Mouse (Mus musculus): ENCODE data around the gene Gabbr2. TPM values are rescaled to one million over a fixed set of nuclear protein-coding genes. Genes with fewer than 3 reads are reported as not detected.

Gene Gabbr2
- polyA plus RNA-seq, 1 experiment from 2014 or later: 16.4 TPM

DNA sequence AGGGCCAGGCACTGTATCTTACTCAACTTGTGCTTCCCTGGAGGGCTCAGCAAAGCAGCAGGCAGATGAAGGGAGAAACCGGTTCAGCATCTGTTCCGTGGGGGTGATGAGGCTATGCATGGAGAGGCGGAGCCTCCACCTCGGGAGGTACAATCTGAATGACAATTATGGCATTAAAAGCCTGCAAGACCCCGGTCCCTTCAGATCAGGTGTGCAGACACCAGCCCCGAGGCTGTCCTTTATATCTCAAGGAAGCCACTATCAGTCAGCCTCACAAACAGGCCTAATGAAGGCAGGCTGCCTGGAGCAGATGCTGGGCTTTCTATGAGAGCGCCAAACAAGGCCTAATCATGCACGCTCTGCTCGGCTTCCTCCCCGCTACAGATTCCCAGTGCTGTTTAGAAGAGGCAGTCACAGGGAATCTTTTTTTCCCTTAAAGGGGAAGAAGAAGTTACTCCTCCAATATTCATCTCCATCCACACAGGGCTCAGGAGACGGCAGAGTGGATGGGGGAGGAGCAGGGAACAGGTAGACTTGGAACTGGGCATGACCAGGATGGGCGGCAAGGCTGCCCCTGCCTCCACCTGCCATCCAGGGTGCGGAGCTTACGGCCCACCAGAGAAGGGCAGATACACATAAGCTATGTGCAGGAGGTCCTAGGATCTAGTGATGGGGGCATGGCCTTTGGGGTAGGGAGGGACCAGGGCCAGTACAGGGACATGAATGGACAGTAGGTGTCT, 244.5 kb downstream of the Gabbr2 start:
- no peak overlapping the region for H3K4me2 ChIP-seq (ENCODE audit: low read depth, low read length)
- no peaks in the 10 kb centered on the region for H3K36me3 ChIP-seq (ENCODE audit: control insufficient read depth, insufficient read depth, low read length)
- WGBS: 30% methylated on average over 14 of the region's 14 CpGs
- no peaks in the 10 kb centered on the region for H3K9me3 ChIP-seq (ENCODE audit: control insufficient read depth, low read length)
- H3K4me1 ChIP-seq (ENCODE audit: control insufficient read depth, insufficient read depth, low read length): peaks cover 5% of the 10 kb centered on the region; the same call in 1 of the 2 replicates
- H3K27ac ChIP-seq (ENCODE audit: low read depth, low read length): peak overlapping the region; percentile 44; the same call in 1 of the 2 replicates
- no peak overlapping the region for H3K4me3 ChIP-seq (ENCODE audit: low read depth, low read length)
- no peak overlapping the region for H3K9ac ChIP-seq (replicated peaks; ENCODE audit: low read depth, low read length)
- ATAC-seq (ENCODE audit: low read depth): peak; percentile 62; the same call in 1 of the 2 replicates
- H3K27me3 ChIP-seq (ENCODE audit: control insufficient read depth, insufficient read depth, low read length): no peaks in the 10 kb centered on the region

DNA sequence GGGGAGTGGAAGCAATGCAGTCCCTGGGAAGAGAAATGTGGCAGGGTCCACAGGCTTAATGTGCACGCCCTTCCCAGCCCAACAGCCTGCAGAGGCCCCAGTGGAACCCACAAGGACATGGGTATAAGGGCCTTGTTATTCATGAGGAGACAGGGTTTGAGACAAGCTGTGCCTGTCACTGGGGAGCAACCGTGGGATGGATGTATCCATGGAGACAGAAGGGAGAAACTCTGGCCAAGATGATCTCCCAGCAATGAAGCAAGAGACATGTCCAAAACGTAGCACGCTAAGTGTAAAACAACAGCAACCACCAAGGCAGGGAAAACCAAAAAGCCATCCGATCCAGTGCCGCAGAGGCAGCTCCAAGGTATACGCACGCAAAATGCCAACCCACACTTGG, 246.1 kb downstream of the Gabbr2 start:
- Histone ChIP-seq H3K4me2 (ENCODE audit: low read depth, low read length) (no peak overlapping the region), H3K4me3 (ENCODE audit: low read depth, low read length) (no peak overlapping the region), H3K36me3 (ENCODE audit: control insufficient read depth, insufficient read depth, low read length) (no peaks in the 10 kb centered on the region), H3K4me1 (ENCODE audit: control insufficient read depth, insufficient read depth, low read length) (peaks cover 5% of the 10 kb centered on the region; the same call in 1 of the 2 replicates), H3K27ac (ENCODE audit: low read depth, low read length) (no peak overlapping the region), H3K9ac (replicated peaks; ENCODE audit: low read depth, low read length) (no peak overlapping the region), H3K9me3 (ENCODE audit: control insufficient read depth, low read length) (no peaks in the 10 kb centered on the region), H3K27me3 (ENCODE audit: control insufficient read depth, insufficient read depth, low read length) (no peaks in the 10 kb centered on the region)
- 79% methylated on average over 8 of the region's 8 CpGs for WGBS
- no peak for ATAC-seq (ENCODE audit: low read depth)

DNA sequence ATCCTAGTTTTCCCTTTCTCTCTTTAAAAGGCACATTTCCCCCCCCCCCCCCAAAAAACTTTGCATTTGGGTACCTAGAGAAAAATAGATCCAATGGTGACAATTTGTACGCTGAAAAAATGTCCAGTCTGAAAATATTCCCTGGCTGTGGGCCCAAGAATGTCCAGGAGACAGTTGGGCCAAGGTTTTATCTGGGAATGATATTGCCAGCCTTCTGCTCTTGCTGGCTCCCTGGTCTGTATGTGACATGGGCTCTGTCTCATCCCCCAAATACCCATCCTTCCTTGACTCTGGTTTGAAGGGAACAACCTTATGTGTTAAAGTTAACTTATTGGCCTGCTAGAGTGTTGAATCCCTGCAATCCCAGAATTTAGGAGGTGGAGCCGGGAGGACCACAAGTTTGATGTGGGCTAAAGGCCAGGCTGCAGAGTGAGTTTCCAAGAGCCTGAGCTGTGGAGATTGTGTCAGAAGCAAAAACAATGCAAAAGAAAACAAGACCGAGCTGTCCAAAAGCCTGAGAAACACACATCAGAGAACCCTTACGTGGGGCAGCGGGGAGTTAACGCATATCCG, 247.0 kb downstream of the Gabbr2 start:
- Histone ChIP-seq H3K9me3 (ENCODE audit: control insufficient read depth, low read length) (no peaks in the 10 kb centered on the region), H3K27me3 (ENCODE audit: control insufficient read depth, insufficient read depth, low read length) (no peaks in the 10 kb centered on the region), H3K4me2 (ENCODE audit: low read depth, low read length) (no peak overlapping the region), H3K27ac (ENCODE audit: low read depth, low read length) (no peak overlapping the region), H3K9ac (replicated peaks; ENCODE audit: low read depth, low read length) (no peak overlapping the region), H3K4me1 (ENCODE audit: control insufficient read depth, insufficient read depth, low read length) (peaks cover 5% of the 10 kb centered on the region; the same call in 1 of the 2 replicates), H3K4me3 (ENCODE audit: low read depth, low read length) (no peak overlapping the region), H3K36me3 (ENCODE audit: control insufficient read depth, insufficient read depth, low read length) (no peaks in the 10 kb centered on the region)
- WGBS: 86% methylated on average over 7 of the region's 7 CpGs
- no peak for ATAC-seq (ENCODE audit: low read depth)

DNA sequence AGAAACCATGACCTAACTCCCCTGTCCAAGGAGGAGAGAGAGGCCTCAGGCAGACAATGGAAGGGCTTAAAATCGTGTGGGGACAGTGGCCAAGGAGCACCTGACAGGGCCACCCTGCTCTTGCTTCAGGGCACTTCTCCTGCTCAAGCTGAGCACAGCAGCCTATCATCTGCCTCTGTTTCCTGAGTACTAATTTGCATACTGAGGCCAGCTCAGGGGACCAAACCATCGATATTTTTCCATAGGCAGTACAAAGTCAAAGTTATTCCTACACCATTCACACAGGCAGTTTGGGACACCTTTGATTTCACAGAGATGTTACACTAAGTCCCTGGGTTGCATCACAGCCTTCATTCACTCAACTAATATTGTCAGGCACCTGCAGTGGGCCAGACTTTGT, 249.1 kb downstream of the Gabbr2 start:
- no peak overlapping the region for H3K9ac ChIP-seq (replicated peaks; ENCODE audit: low read depth, low read length)
- no peak overlapping the region for H3K4me2 ChIP-seq (ENCODE audit: low read depth, low read length)
- H3K27ac ChIP-seq (ENCODE audit: low read depth, low read length): no peak overlapping the region
- H3K27me3 ChIP-seq (ENCODE audit: control insufficient read depth, insufficient read depth, low read length): no peaks in the 10 kb centered on the region
- H3K4me1 ChIP-seq (ENCODE audit: control insufficient read depth, insufficient read depth, low read length): peaks cover 5% of the 10 kb centered on the region; the same call in 1 of the 2 replicates
- no peak overlapping the region for H3K4me3 ChIP-seq (ENCODE audit: low read depth, low read length)
- WGBS: 9% methylated on average over 2 of the region's 2 CpGs
- H3K36me3 ChIP-seq (ENCODE audit: control insufficient read depth, insufficient read depth, low read length): no peaks in the 10 kb centered on the region
- H3K9me3 ChIP-seq (ENCODE audit: control insufficient read depth, low read length): no peaks in the 10 kb centered on the region
- ATAC-seq (ENCODE audit: low read depth): no peak

DNA sequence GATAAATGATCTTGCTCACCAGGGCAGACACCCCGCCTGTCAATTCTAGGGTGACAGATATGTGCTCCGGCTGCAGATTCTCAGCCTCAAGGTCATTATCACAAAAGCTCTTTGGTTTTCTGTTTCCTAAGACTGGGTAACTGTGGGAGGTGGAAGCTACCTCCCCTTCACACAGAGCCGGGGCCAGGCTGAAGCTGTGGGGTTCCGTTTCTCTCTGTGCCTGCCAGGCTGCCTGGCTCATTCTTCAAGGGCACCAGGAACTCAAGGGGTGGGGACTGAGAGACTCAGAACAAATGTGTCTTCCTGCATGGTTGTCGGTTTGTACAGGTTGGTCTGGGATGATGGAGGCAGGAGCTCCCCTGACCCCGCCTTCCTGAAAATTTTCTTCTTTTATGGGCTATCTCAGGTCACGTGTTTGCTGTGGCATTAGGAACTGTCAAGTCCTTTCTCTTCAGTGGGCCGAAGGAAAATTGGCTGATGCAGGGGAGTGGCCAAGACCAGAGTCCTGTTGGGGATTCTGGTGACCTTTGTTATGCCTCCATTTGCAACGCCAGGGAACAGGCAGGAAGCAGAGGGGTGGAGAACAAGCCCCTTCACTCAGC, 254.7 kb downstream of the Gabbr2 start:
- H3K9ac ChIP-seq (replicated peaks; ENCODE audit: low read depth, low read length): no peak overlapping the region
- no peaks in the 10 kb centered on the region for H3K9me3 ChIP-seq (ENCODE audit: control insufficient read depth, low read length)
- no peak overlapping the region for H3K4me2 ChIP-seq (ENCODE audit: low read depth, low read length)
- peaks cover 14% of the 10 kb centered on the region; the same call in 1 of the 2 replicates for H3K4me1 ChIP-seq (ENCODE audit: control insufficient read depth, insufficient read depth, low read length)
- H3K4me3 ChIP-seq (ENCODE audit: low read depth, low read length): no peak overlapping the region
- H3K36me3 ChIP-seq (ENCODE audit: control insufficient read depth, insufficient read depth, low read length): no peaks in the 10 kb centered on the region
- 34% methylated on average over 9 of the region's 9 CpGs for WGBS
- no peaks in the 10 kb centered on the region for H3K27me3 ChIP-seq (ENCODE audit: control insufficient read depth, insufficient read depth, low read length)
- H3K27ac ChIP-seq (ENCODE audit: low read depth, low read length): 0 out of 2 replicates have a peak overlapping the region, but pooled peaks have one; percentile 5
- no peak for ATAC-seq (ENCODE audit: low read depth)

DNA sequence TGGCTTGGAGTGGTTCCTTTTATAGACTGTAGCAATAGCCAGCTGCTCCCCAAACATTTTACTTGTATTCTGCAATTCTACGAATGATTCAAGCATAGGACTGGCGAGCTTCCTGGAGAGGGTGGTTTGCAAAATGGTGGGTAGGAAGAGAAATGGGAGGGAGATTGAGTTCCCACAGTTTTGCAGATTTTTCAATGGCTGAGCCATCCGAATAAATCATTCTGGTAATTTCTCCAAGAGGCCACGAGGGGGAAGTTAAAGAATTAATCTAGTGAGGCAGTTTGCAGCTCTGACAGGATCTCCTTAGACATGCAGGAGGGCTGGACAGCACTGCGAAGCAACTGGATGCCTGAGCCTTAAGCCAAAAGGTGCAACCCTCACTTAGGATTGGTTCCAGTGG, 256.8 kb downstream of the Gabbr2 start:
- Histone ChIP-seq H3K36me3 (ENCODE audit: control insufficient read depth, insufficient read depth, low read length) (no peaks in the 10 kb centered on the region), H3K4me1 (ENCODE audit: control insufficient read depth, insufficient read depth, low read length) (peaks cover 20% of the 10 kb centered on the region; the same call in 1 of the 2 replicates), H3K4me3 (ENCODE audit: low read depth, low read length) (no peak overlapping the region), H3K9ac (replicated peaks; ENCODE audit: low read depth, low read length) (no peak overlapping the region), H3K4me2 (ENCODE audit: low read depth, low read length) (no peak overlapping the region), H3K27me3 (ENCODE audit: control insufficient read depth, insufficient read depth, low read length) (no peaks in the 10 kb centered on the region), H3K9me3 (ENCODE audit: control insufficient read depth, low read length) (no peaks in the 10 kb centered on the region), H3K27ac (ENCODE audit: low read depth, low read length) (no peak overlapping the region)
- 44% methylated on average over 5 of the region's 5 CpGs for WGBS
- ATAC-seq (ENCODE audit: low read depth): no peak

DNA sequence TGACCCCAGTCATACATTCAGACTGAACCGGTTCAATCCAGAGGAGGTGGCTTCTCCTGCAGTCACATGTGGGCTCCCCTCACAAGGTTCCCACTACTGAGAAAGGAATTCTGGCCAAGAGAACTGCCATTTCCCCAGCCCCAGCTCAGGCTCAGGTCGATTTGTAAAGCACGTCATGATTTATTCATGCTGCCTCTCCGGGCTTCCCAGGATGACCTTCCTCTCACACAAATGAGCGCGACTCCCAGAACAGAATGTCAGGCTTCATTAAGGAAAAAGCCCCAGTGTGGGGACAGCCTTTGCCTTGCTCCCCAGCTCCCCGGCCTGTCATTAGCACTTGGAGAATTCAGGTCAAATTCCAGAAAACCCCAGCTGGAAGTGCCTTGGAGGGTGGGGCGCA, 260.1 kb downstream of the Gabbr2 start:
- Histone ChIP-seq H3K4me2 (ENCODE audit: low read depth, low read length) (no peak overlapping the region), H3K4me1 (ENCODE audit: control insufficient read depth, insufficient read depth, low read length) (peaks cover 25% of the 10 kb centered on the region)
- ATAC-seq (ENCODE audit: low read depth): peak; percentile 26; the same call in 1 of the 2 replicates

DNA sequence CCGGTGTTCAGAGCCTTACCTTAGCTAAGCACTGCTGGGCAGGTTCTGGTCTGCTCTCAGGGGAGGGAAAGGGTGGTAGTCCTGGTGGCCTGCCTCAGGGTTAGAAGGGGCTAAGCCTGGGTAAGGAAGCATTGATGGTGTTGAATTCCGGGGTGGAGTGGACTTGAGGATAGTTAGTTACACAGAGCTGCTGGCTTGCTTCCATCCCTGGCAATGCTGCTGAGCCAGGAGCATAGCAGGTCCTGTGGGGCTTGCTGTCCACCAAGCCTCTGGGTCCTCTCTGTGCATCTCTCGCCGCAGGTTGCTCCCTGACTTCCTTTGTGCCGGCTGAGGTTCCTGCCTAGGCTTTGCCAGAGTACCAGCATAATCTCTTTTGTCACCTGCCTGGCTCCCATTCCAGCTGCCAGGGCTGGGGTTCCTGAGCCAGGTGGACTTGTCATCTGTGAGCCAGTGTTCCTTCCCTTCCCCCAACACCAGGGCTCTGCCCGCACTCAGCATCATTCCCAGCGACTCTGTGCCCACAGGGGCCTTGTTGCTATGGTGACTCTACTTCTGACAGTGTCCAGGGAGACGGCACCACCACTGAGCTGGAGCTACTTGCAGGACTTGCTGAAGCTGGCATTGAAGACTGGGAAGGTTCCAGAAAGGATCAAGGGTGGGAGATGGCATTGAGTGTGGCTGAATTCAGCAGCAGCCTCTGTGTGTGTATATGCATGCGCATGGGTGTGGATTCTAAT, 262.2 kb downstream of the Gabbr2 start:
- no peak for ATAC-seq (ENCODE audit: low read depth)
- H3K4me1 ChIP-seq (ENCODE audit: control insufficient read depth, insufficient read depth, low read length): peaks cover 18% of the 10 kb centered on the region

More for the DNA sequence above, 260.1 kb downstream of the Gabbr2 start:
- H3K27ac ChIP-seq (ENCODE audit: low read depth, low read length): no peak overlapping the region
- H3K36me3 ChIP-seq (ENCODE audit: control insufficient read depth, insufficient read depth, low read length): no peaks in the 10 kb centered on the region
- no peak overlapping the region for H3K4me3 ChIP-seq (ENCODE audit: low read depth, low read length)
- WGBS: 10% methylated on average over 8 of the region's 8 CpGs
- H3K9ac ChIP-seq (replicated peaks; ENCODE audit: low read depth, low read length): no peak overlapping the region
- H3K9me3 ChIP-seq (ENCODE audit: control insufficient read depth, low read length): no peaks in the 10 kb centered on the region
- H3K27me3 ChIP-seq (ENCODE audit: control insufficient read depth, insufficient read depth, low read length): no peaks in the 10 kb centered on the region

More for the DNA sequence above, 262.2 kb downstream of the Gabbr2 start:
- WGBS: 57% methylated on average over 9 of the region's 9 CpGs
- Histone ChIP-seq H3K4me3 (ENCODE audit: low read depth, low read length) (no peak overlapping the region), H3K4me2 (ENCODE audit: low read depth, low read length) (no peak overlapping the region), H3K27me3 (ENCODE audit: control insufficient read depth, insufficient read depth, low read length) (no peaks in the 10 kb centered on the region), H3K9ac (replicated peaks; ENCODE audit: low read depth, low read length) (no peak overlapping the region), H3K9me3 (ENCODE audit: control insufficient read depth, low read length) (no peaks in the 10 kb centered on the region), H3K27ac (ENCODE audit: low read depth, low read length) (no peak overlapping the region), H3K36me3 (ENCODE audit: control insufficient read depth, insufficient read depth, low read length) (no peaks in the 10 kb centered on the region)
